Mouse (Mus musculus) hindbrain, embryonic 10.5 days (tissue): ENCODE measurements around the gene Rhot2. TPM values are rescaled to one million over a fixed set of nuclear protein-coding genes. Genes with fewer than 3 reads are reported as not detected.
"Not testable (repeated sequence)": the region's sequence is repeated elsewhere in the genome, so short reads cannot be mapped to it uniquely, and the experiment has no call there.

Experiments
- DNase-seq: peaks from one replicate; pipeline ENCODE4 v3.0.0-alpha.2; 2017; ENCODE audit warnings: low spot score
- H3K27ac ChIP-seq: fragments of 300-500 bp; sonication (generic); 2 replicates; pipeline ENCODE4 v1.5.1; 2016; ENCODE audit warnings: mild to moderate bottlenecking, moderate library complexity
- H3K27me3 ChIP-seq: fragments of 300-500 bp; sonication (generic); 2 replicates; pipeline ENCODE4 v1.6.1; 2016; ENCODE audit warnings: mild to moderate bottlenecking; ENCODE audit not compliant: poor library complexity, insufficient read depth, severe bottlenecking
- H3K36me3 ChIP-seq: fragments of 300-500 bp; sonication (generic); 2 replicates; pipeline ENCODE4 v1.6.1; 2016; ENCODE audit warnings: mild to moderate bottlenecking, moderate library complexity
- H3K4me1 ChIP-seq: fragments of 300-500 bp; sonication (generic); replicated peaks from 2 replicates; pipeline ENCODE4 v1.6.1; 2016; ENCODE audit warnings: mild to moderate bottlenecking
- H3K4me3 ChIP-seq: fragments of 300-500 bp; sonication (generic); 2 replicates; pipeline ENCODE4 v1.5.1; 2016; ENCODE audit warnings: mild to moderate bottlenecking, moderate library complexity
- H3K9me3 ChIP-seq: fragments of 300-500 bp; sonication (generic); 2 replicates; pipeline ENCODE4 v1.6.1; 2016; ENCODE audit warnings: mild to moderate bottlenecking, moderate library complexity
- WGBS: fragments of 180-500 bp; shearing (Covaris S2); methylation state at CpG from one replicate; pipeline ENCODE4 v1.1.7; 2016; 5-methylcytosine and 5-hydroxymethylcytosine counted together
- polyA plus RNA-seq: library from polyadenylated mRNA; unstranded; fragments of >200 nt; fragmentation: Nextera tagmentation; extraction: Ambion mirVana; gene quantifications from 2 replicates; pipeline ENCODE4 v1.2.1, GENCODE M21; 2016

Gene Rhot2
- polyA plus RNA-seq, 1 experiment from 2014 or later: 18.8 TPM

- peak within 1 kb of the TSS; percentile 97 for H3K27ac ChIP-seq
- H3K27me3 ChIP-seq: peaks cover 62% of the 10 kb centered on the region
- WGBS: under 1% methylated on average over 95 of the region's 100 CpGs
- peak within 1 kb of the TSS; percentile 87 for H3K4me3 ChIP-seq
- DNase-seq: peak; percentile 86
- H3K4me1 ChIP-seq: peaks cover 53% of the 10 kb centered on the region
- no peaks in the 10 kb centered on the region for H3K36me3 ChIP-seq
- no peaks in the 10 kb centered on the region for H3K9me3 ChIP-seq
Observed at GRCm38 (mm10) chr17:25808789-25809605, 35.7 kb downstream of the Rhot2 start, which contains the start of gene Fbxl16. Gene Fbxl16, plus strand, starts transcription at chr17:25809085.

- Histone ChIP-seq H3K4me1 (peaks cover 57% of the 10 kb centered on the region), H3K27me3 (peaks cover 57% of the 10 kb centered on the region)
- no peak for DNase-seq
Observed at GRCm38 (mm10) chr17:25808028-25808427, 36.6 kb downstream of the Rhot2 start.

GRCm38 (mm10) chr17:25807452-25807851 is 37.2 kb downstream of the Rhot2 start:
- H3K9me3 ChIP-seq, H3K27ac ChIP-seq, H3K36me3 ChIP-seq, H3K4me3 ChIP-seq, DNase-seq: not testable (repeated sequence)
- H3K27me3 ChIP-seq: peaks cover 52% of the 10 kb centered on the region
- 44% methylated on average over 2 of the region's 2 CpGs for WGBS
- H3K4me1 ChIP-seq: peaks cover 59% of the 10 kb centered on the region

More at GRCm38 (mm10) chr17:25808028-25808427, 36.6 kb downstream of the Rhot2 start:
- H3K9me3 ChIP-seq: no peaks in the 10 kb centered on the region
- WGBS: 39% methylated on average over 5 of the region's 5 CpGs
- H3K4me3 ChIP-seq: peak overlapping the region; percentile 87
- no peaks in the 10 kb centered on the region for H3K36me3 ChIP-seq
- H3K27ac ChIP-seq: peak overlapping the region; percentile 97

- Histone ChIP-seq H3K9me3 (no peaks in the 10 kb centered on the region), H3K4me1 (peaks cover 62% of the 10 kb centered on the region), H3K4me3 (no peak overlapping the region), H3K36me3 (no peaks in the 10 kb centered on the region), H3K27me3 (peaks cover 45% of the 10 kb centered on the region), H3K27ac (no peak overlapping the region)
- WGBS: 87% methylated on average over 4 of the region's 4 CpGs
- DNase-seq: no peak
Observed at GRCm38 (mm10) chr17:25806507-25806906, 38.1 kb downstream of the Rhot2 start.

GRCm38 (mm10) chr17:25802825-25803517 is 41.7 kb downstream of the Rhot2 start:
- Histone ChIP-seq H3K27me3 (peaks cover 12% of the 10 kb centered on the region; the same call in 1 of the 2 replicates), H3K27ac (peak overlapping the region; percentile 84), H3K36me3 (no peaks in the 10 kb centered on the region), H3K4me1 (peaks cover 33% of the 10 kb centered on the region), H3K4me3 (peak overlapping the region; percentile 22), H3K9me3 (no peaks in the 10 kb centered on the region)
- 13% methylated on average over 10 of the region's 10 CpGs for WGBS
- DNase-seq: peak; percentile 94

- Histone ChIP-seq H3K36me3 (no peaks in the 10 kb centered on the region), H3K27me3 (peaks cover 8% of the 10 kb centered on the region; the same call in 1 of the 2 replicates), H3K27ac (no peak overlapping the region), H3K4me3 (no peak overlapping the region), H3K9me3 (no peaks in the 10 kb centered on the region), H3K4me1 (peaks cover 46% of the 10 kb centered on the region)
- 11% methylated on average over 6 of the region's 6 CpGs for WGBS
- peak; percentile 73 for DNase-seq
Observed at GRCm38 (mm10) chr17:25801029-25801428, 43.6 kb downstream of the Rhot2 start.

GRCm38 (mm10) chr17:25796951-25797369 is 47.7 kb downstream of the Rhot2 start, which contains the start of gene Metrn:
Gene Metrn, minus strand, starts transcription at chr17:25797136.
- Histone ChIP-seq H3K9me3 (no peaks in the 10 kb centered on the region), H3K27me3 (peaks cover 5% of the 10 kb centered on the region; the same call in 1 of the 2 replicates), H3K4me1 (peaks cover 63% of the 10 kb centered on the region), H3K4me3 (peak within 1 kb of the TSS; percentile 86), H3K27ac (peak within 1 kb of the TSS; percentile 95), H3K36me3 (peaks cover 26% of the 10 kb centered on the region)
- peak; percentile 94 for DNase-seq
- under 1% methylated on average over 35 of the region's 35 CpGs for WGBS

- peaks cover under 1% of the 10 kb centered on the region; the same call in 1 of the 2 replicates for H3K27me3 ChIP-seq
- peaks cover 66% of the 10 kb centered on the region for H3K4me1 ChIP-seq
- DNase-seq: no peak
- peak overlapping the region; percentile 86 for H3K4me3 ChIP-seq
- WGBS: under 1% methylated on average over 37 of the region's 37 CpGs
- peaks cover 26% of the 10 kb centered on the region for H3K36me3 ChIP-seq
- no peaks in the 10 kb centered on the region for H3K9me3 ChIP-seq
- H3K27ac ChIP-seq: peak overlapping the region; percentile 95
Observed at GRCm38 (mm10) chr17:25796211-25796771, 48.4 kb downstream of the Rhot2 start.

- Histone ChIP-seq H3K27ac (peak within 1 kb of the TSS; percentile 95), H3K4me3 (peak within 1 kb of the TSS; percentile 86), H3K27me3 (no peaks in the 10 kb centered on the region), H3K4me1 (peaks cover 68% of the 10 kb centered on the region), H3K36me3 (peaks cover 27% of the 10 kb centered on the region), H3K9me3 (no peaks in the 10 kb centered on the region)
- peak; percentile 95 for DNase-seq
- WGBS: 2% methylated on average over 6 of the region's 6 CpGs
Observed at GRCm38 (mm10) chr17:25795609-25796092, 49.0 kb downstream of the Rhot2 start, which contains the start of gene AC134908.4. Gene AC134908.4, minus strand, starts transcription at chr17:25795659.

- 53% methylated on average over 17 of the region's 17 CpGs for WGBS
- no peaks in the 10 kb centered on the region for H3K9me3 ChIP-seq
- H3K27me3 ChIP-seq: no peaks in the 10 kb centered on the region
- peak overlapping the region; percentile 95 for H3K27ac ChIP-seq
- H3K4me3 ChIP-seq: peak overlapping the region; percentile 86
- DNase-seq: no peak
- peaks cover 72% of the 10 kb centered on the region for H3K4me1 ChIP-seq
- H3K36me3 ChIP-seq: peaks cover 31% of the 10 kb centered on the region
Observed at GRCm38 (mm10) chr17:25794998-25795397, 49.7 kb downstream of the Rhot2 start.

GRCm38 (mm10) chr17:25794197-25794596 is 50.5 kb downstream of the Rhot2 start:
- Histone ChIP-seq H3K27ac (peak overlapping the region; percentile 95), H3K4me3 (peak overlapping the region; percentile 86), H3K36me3 (peaks cover 39% of the 10 kb centered on the region), H3K4me1 (peaks cover 72% of the 10 kb centered on the region), H3K27me3 (no peaks in the 10 kb centered on the region), H3K9me3 (no peaks in the 10 kb centered on the region)
- peak; percentile 68 for DNase-seq
- 25% methylated on average over 13 of the region's 13 CpGs for WGBS

- H3K27me3 ChIP-seq: no peaks in the 10 kb centered on the region
- no peaks in the 10 kb centered on the region for H3K9me3 ChIP-seq
- peak within 1 kb of the TSS; percentile 86 for H3K4me3 ChIP-seq
- peak within 1 kb of the TSS; percentile 95 for H3K27ac ChIP-seq
- H3K4me1 ChIP-seq: peaks cover 73% of the 10 kb centered on the region
- DNase-seq: peak; percentile 71
- WGBS: 2% methylated on average over 14 of the region's 14 CpGs
- peaks cover 55% of the 10 kb centered on the region for H3K36me3 ChIP-seq
Observed at GRCm38 (mm10) chr17:25792615-25793014, 52.0 kb downstream of the Rhot2 start, which contains the start of gene Fam173a. Gene Fam173a, minus strand, starts transcription at chr17:25792901.
